Mouse (Mus musculus): Measurements from ENCODE around the gene Srbd1. TPM values are rescaled to one million over a fixed set of nuclear protein-coding genes. Genes with fewer than 3 reads are reported as not detected.

The Srbd1 gene
- polyA plus RNA-seq, 1 experiment = 7.0 TPM

DNA sequence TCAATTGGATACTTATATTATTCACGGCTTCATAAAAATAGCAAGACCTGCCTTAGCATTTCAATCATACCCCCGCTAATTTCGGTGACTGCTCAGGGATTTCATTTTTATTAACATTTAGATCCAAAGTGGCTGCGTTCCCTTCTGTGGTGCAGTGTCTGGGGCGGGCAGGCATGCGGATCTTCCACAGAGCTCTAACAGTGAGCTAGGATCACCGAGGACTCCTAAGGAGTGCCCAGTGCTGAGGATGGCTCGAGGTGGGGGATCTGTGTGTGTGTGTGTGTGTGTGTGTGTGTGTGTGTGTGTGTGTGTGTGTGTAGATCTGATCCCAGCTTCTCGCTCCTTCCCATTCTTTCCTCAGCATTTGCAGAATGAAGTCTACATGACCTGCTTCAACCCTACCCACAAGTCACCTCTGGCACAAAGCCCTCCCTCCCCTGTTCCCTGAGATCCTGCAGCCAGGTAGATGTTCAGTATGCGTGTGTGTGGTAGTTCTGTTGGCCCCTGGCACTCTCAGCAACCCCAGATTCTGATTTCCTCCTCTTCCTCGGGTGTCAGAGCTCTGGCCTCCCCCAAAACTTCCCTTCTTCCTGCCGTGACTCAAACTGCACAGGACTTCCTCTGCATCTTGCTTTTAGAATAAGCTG lies 200.9 kb downstream of the Srbd1 start:
- no peak for TF ChIP-seq POLR2A (IDR thresholded peaks at IDR 0.05; ENCODE audit: extremely low read depth, insufficient read depth, low read length)
- no peak for TF ChIP-seq CTCF (IDR thresholded peaks at IDR 0.05; ENCODE audit: extremely low read depth, insufficient read depth, low read length)
- Histone ChIP-seq H3K4me3 (ENCODE audit: insufficient read depth, low read length) (no peak overlapping the region), H3K4me1 (ENCODE audit: control insufficient read depth, insufficient read depth, low read length) (no peaks in the 10 kb centered on the region), H3K27ac (ENCODE audit: insufficient read depth, low read length) (no peak overlapping the region)

DNA sequence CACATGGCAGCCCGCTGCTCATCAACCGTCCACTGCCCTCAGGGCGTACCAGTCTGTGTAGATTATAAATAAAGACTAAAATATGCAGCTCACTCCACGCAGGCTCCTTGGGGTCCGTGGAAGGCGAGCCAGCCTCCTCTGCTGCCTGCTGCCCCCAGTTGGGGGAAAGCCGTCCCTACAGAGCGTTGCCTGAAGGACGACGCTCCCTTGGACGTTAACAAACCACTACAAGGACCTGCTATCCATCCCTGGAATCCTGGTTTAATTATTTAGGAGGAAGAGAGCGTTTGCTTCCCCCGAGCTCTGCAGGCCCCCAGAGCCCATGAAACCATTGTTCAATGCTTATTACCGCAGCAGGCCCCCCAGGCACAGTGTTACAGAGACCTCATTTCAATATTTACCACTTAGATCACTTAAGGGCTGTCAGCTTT lies 201.4 kb downstream of the Srbd1 start:
- Histone ChIP-seq H3K4me3 (ENCODE audit: insufficient read depth, low read length) (no peak overlapping the region), H3K4me1 (ENCODE audit: control insufficient read depth, insufficient read depth, low read length) (no peaks in the 10 kb centered on the region), H3K27ac (ENCODE audit: insufficient read depth, low read length) (no peak overlapping the region)
- TF ChIP-seq CTCF (IDR thresholded peaks at IDR 0.05; ENCODE audit: extremely low read depth, insufficient read depth, low read length) (no peak), POLR2A (IDR thresholded peaks at IDR 0.05; ENCODE audit: extremely low read depth, insufficient read depth, low read length) (no peak)

DNA sequence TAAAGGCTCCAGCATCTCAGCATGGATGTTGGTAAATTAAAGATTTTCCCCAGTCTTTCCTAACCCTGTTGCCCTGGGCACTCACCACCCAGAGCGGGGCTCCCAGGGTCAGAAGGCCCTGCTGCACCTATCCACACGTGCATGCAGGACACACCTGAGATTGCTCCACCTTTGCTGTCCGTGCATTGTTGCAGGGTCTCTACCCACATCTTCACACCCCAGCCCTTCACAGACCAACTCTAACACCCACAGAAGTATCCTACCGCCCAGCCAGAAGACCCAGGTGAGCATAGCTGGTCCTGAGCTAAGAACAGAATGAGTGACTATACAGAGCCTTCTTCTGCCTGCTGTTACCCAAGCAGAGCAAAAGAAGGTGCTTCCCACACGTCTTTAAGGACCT lies 201.9 kb downstream of the Srbd1 start:
- Histone ChIP-seq H3K4me3 (ENCODE audit: insufficient read depth, low read length) (no peak overlapping the region), H3K27ac (ENCODE audit: insufficient read depth, low read length) (no peak overlapping the region), H3K4me1 (ENCODE audit: control insufficient read depth, insufficient read depth, low read length) (no peaks in the 10 kb centered on the region)
- TF ChIP-seq CTCF (IDR thresholded peaks at IDR 0.05; ENCODE audit: extremely low read depth, insufficient read depth, low read length) (no peak), POLR2A (IDR thresholded peaks at IDR 0.05; ENCODE audit: extremely low read depth, insufficient read depth, low read length) (no peak)

DNA sequence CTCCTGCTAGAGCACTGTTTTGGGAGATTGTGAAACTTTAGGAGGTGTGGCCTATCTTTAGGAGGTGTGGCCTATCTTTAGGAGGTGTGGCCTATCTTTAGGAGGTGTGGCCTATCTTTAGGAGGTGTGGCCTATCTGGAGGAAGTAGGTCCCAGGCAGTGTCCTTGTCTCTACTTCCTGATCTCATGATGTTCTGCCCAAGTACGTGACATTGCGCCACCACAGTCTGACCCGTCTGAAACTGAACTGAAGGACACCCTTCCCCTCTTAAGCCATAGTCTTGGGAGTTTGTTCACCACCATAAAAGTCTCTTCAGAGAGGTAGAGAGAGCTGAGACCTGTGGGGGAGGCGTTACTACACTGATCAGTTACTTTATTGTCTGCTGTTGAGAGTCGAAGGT lies 202.9 kb downstream of the Srbd1 start:
- Histone ChIP-seq H3K4me3 (ENCODE audit: insufficient read depth, low read length) (no peak overlapping the region), H3K27ac (ENCODE audit: insufficient read depth, low read length) (no peak overlapping the region), H3K4me1 (ENCODE audit: control insufficient read depth, insufficient read depth, low read length) (no peaks in the 10 kb centered on the region)
- TF ChIP-seq CTCF (IDR thresholded peaks at IDR 0.05; ENCODE audit: extremely low read depth, insufficient read depth, low read length) = no peak
- no peak for TF ChIP-seq POLR2A (IDR thresholded peaks at IDR 0.05; ENCODE audit: extremely low read depth, insufficient read depth, low read length)

DNA sequence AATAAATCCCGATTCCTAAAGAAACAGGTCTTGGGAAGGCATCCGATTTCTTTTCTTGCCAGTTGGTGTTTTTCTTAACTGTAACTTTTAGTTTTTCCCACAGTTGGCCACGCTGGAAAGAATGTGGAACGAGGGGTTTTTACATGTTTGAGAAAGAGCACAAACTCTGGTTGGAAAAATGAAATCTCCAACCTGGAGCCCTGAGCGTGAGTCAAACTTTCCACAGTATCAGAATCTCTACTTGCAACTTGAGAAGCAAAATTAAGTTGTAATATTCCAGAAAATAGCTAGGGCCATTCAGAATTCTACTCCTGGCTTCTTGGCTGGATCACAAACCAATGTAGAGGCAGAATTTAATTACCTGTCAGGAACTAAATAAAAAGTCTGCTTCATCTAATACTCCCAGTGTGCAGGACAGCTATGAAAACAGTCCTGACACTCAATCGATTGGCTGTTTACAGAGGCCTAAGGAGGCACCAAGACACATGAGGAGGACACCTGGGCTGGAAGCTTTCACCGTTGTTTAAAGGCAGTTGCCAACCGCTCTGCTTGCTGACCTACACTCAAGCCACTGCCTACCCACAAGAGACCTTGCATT lies 203.7 kb downstream of the Srbd1 start:
- TF ChIP-seq POLR2A (IDR thresholded peaks at IDR 0.05; ENCODE audit: extremely low read depth, insufficient read depth, low read length) (no peak), CTCF (IDR thresholded peaks at IDR 0.05; ENCODE audit: extremely low read depth, insufficient read depth, low read length) (no peak)

DNA sequence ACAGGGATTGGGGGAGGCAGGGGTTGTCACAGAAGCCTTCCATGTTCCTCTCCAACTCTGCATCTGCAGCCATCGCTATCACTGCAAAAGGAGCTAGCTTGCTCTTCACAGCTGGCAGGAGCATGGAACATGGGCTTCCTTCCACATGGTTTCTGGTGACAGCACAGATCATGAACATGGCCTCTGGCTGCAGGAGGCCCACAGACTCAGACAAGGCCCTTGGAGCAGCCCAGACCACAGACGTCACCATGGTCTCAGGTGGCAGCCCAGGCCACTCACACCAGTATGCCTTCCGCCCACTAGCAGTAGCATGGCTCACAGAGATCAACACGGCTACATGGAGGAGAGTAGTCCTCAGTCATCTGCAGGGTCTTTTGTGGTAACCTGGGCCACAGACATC lies 207.8 kb downstream of the Srbd1 start:
- TF ChIP-seq CTCF (IDR thresholded peaks at IDR 0.05; ENCODE audit: extremely low read depth, insufficient read depth, low read length) = no peak
- TF ChIP-seq POLR2A (IDR thresholded peaks at IDR 0.05; ENCODE audit: extremely low read depth, insufficient read depth, low read length) = no peak
- no peak overlapping the region for H3K27ac ChIP-seq (ENCODE audit: insufficient read depth, low read length)
- H3K4me1 ChIP-seq (ENCODE audit: control insufficient read depth, insufficient read depth, low read length) = no peaks in the 10 kb centered on the region
- no peak overlapping the region for H3K4me3 ChIP-seq (ENCODE audit: insufficient read depth, low read length)

More for the DNA sequence above, 203.7 kb downstream of the Srbd1 start:
- Histone ChIP-seq H3K4me3 (ENCODE audit: insufficient read depth, low read length) (no peak overlapping the region), H3K27ac (ENCODE audit: insufficient read depth, low read length) (no peak overlapping the region), H3K4me1 (ENCODE audit: control insufficient read depth, insufficient read depth, low read length) (no peaks in the 10 kb centered on the region)

DNA sequence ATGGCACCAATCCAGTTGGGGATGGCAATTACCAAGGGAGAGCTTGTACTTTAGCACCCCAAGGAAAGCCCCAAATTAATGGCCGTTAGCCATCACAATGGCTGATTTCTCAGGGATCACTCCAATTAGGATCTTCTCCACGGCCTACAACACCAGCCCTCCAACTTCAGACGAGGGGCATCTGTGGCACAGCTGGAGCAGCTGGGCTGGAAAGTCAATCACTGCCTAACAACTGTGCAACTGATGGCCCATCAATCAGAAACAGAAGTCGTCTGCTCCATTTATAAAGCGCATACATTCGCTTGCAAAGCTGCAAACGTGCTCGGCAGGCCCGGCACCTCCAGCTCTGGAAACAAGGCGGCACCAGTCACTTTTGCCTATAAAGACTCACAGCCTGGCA lies 209.7 kb downstream of the Srbd1 start:
- Histone ChIP-seq H3K4me3 (ENCODE audit: insufficient read depth, low read length) (no peak overlapping the region), H3K4me1 (ENCODE audit: control insufficient read depth, insufficient read depth, low read length) (no peaks in the 10 kb centered on the region)
- TF ChIP-seq CTCF (IDR thresholded peaks at IDR 0.05; ENCODE audit: extremely low read depth, insufficient read depth, low read length) = no peak

More for the DNA sequence above, 209.7 kb downstream of the Srbd1 start:
- H3K27ac ChIP-seq (ENCODE audit: insufficient read depth, low read length) = no peak overlapping the region

Other genes with a start within 250 kb of the Srbd1 start
- 83.7 and 94.3 TPM in 2 replicates for gene Prkce, start 22.6 kb upstream of the Srbd1 start, polyA plus RNA-seq (2012; rRNA removed)

Measured in cortical plate, adult 2 months (tissue).